ENCODE assay signal across 12 mouse cellular contexts in genomic region chr13:59676316-59677229, GRCm38 (mm10). TPM values are rescaled to one million over a fixed set of nuclear protein-coding genes. Genes with fewer than 3 reads are reported as not detected.
A peak's percentile ranks its signal among the peaks of the same experiment; 100 is the strongest.
DNase-seq lines count a peak whose midpoint lies in the region; ATAC-seq and TF ChIP-seq lines count a peak whose summit lies in the region.
"Had no signal": no experiment of that assay in that cellular context is flagged by ENCODE, and none has a peak within 500 bp of the region (broad histone marks: within the 10 kb centered on the region; RNA-seq: fewer than 3 reads in every experiment).

No protein-coding gene starts in this region.

- peaks cover 24% of the 10 kb centered on the region for H3K4me1 ChIP-seq in midbrain, embryonic 15.5 days

- no peak overlapping the region for H3K9ac ChIP-seq in midbrain, embryonic 15.5 days

- no peaks in the 10 kb centered on the region for H3K9me3 ChIP-seq in midbrain, embryonic 15.5 days
- H3K9me3 ChIP-seq: heart, embryonic 15.5 days had no signal

- H3K36me3 ChIP-seq in midbrain, embryonic 15.5 days (replicated peaks) = no peaks in the 10 kb centered on the region
- H3K36me3 ChIP-seq: heart, embryonic 15.5 days had no signal

- DNase-seq in CD4-positive, CD25-positive, alpha-beta regulatory T cell, adult 2 months (ENCODE audit: low read depth, low spot score) = peak; percentile 31
- no peak for DNase-seq in layer of hippocampus, adult 2 months (ENCODE audit: low spot score in 2 of 2)
- DNase-seq in layer of hippocampus, adult 18-20 months (ENCODE audit: low spot score in 2 of 2) = no peak
- peak; percentile 34 for DNase-seq in induced T-regulatory cell, adult 2 months (ENCODE audit: low read depth)
- no peak for DNase-seq in layer of hippocampus, adult 9-10 months (ENCODE audit: low spot score)
- DNase-seq in left cerebral cortex, adult 18-20 months (ENCODE audit: low spot score in 2 of 2) = no peak

- no peaks in the 10 kb centered on the region for H3K27me3 ChIP-seq in midbrain, embryonic 15.5 days (replicated peaks)
- H3K27me3 ChIP-seq: heart, embryonic 15.5 days had no signal

- peak overlapping the region; percentile 93; the same call in 1 of the 2 replicates for H3K27ac ChIP-seq in layer of hippocampus, adult 2 months
- H3K27ac ChIP-seq in midbrain, embryonic 15.5 days = no peak overlapping the region

- 83% methylated on average over 12 of the region's 12 CpGs for WGBS in midbrain, embryonic 15.5 days

- no peak for TF ChIP-seq CTCF in layer of hippocampus, adult 2 months (conservative IDR thresholded peaks at IDR 0.05)

- no peak overlapping the region for H3K4me3 ChIP-seq in layer of hippocampus, adult 2 months
- H3K4me3 ChIP-seq in midbrain, embryonic 15.5 days = no peak overlapping the region

- no peak overlapping the region for H3K4me2 ChIP-seq in midbrain, embryonic 15.5 days

- no peak for ATAC-seq in CD4-positive, CD25-positive, alpha-beta regulatory T cell, adult 4 months
- ATAC-seq in midbrain, embryonic 15.5 days (replicated peaks) = 0 out of 2 replicates have a peak, but pooled peaks have one; percentile 15

RNA-seq across cellular contexts. Expression of gene Golm1, which starts 1.0 kb away (rescaled TPM):
- polyA plus RNA-seq in CD4-positive, CD25-positive, alpha-beta regulatory T cell, adult 4 months (2017; shearing (Covaris generic)) = 10 to 100 TPM; 38.6 to 45.1 TPM
- 10 to 100 TPM; 67.4 to 71.8 TPM for total RNA-seq in layer of hippocampus, adult 2 months (2021)
- total RNA-seq in layer of hippocampus, adult 18-20 months (2021) = 10 to 100 TPM; 63.2 to 71.2 TPM
- polyA plus RNA-seq in midbrain, embryonic 15.5 days (2015; fragmentation: Nextera tagmentation; extraction: Ambion mirVana) = 31.0 and 32.8 TPM in 2 replicates
- 10 to 100 TPM; 16.4 to 17.8 TPM for total RNA-seq in left cerebral cortex, adult 18-20 months (2021)

RNA-seq across cellular contexts. Expression of gene 4921517D22Rik, which starts 17.3 kb away (rescaled TPM):
- polyA plus RNA-seq in CD4-positive, CD25-positive, alpha-beta regulatory T cell, adult 4 months (2017; shearing (Covaris generic)) = not detected
- not detected for total RNA-seq in layer of hippocampus, adult 2 months (2021)
- not detected for total RNA-seq in layer of hippocampus, adult 18-20 months (2021)
- not detected in 2 replicates for polyA plus RNA-seq in midbrain, embryonic 15.5 days (2015; fragmentation: Nextera tagmentation; extraction: Ambion mirVana)
- total RNA-seq in left cerebral cortex, adult 18-20 months (2021) = not detected
- total RNA-seq: left cerebral cortex, postnatal 4 days had no signal
- polyA plus RNA-seq: frontal cortex, adult 2 months; heart, embryonic 15.5 days; stomach, embryonic 16.5 days had no signal

RNA-seq across cellular contexts. Expression of gene Spata31d1a, which starts 33.6 kb away (rescaled TPM):
- not detected for polyA plus RNA-seq in CD4-positive, CD25-positive, alpha-beta regulatory T cell, adult 4 months (2017; shearing (Covaris generic))
- total RNA-seq in layer of hippocampus, adult 2 months (2021) = under 1 TPM; 0.22 to 0.26 TPM
- under 1 TPM; 0.53 to 0.57 TPM for total RNA-seq in layer of hippocampus, adult 18-20 months (2021)
- 0.17 and 0.26 TPM in 2 replicates for polyA plus RNA-seq in midbrain, embryonic 15.5 days (2015; fragmentation: Nextera tagmentation; extraction: Ambion mirVana)
- under 1 TPM in 1 of 2 experiments, not detected in 1; 0.16 TPM for total RNA-seq in left cerebral cortex, adult 18-20 months (2021)
- polyA plus RNA-seq: stomach, embryonic 16.5 days had no signal

RNA-seq across cellular contexts. Expression of gene Spata31d1b, which starts 35.5 kb away (rescaled TPM):
- polyA plus RNA-seq in CD4-positive, CD25-positive, alpha-beta regulatory T cell, adult 4 months (2017; shearing (Covaris generic)) = not detected
- total RNA-seq in layer of hippocampus, adult 2 months (2021) = under 1 TPM in 1 of 2 experiments, not detected in 1; 0.12 TPM
- not detected for total RNA-seq in layer of hippocampus, adult 18-20 months (2021)
- not detected in 2 replicates for polyA plus RNA-seq in midbrain, embryonic 15.5 days (2015; fragmentation: Nextera tagmentation; extraction: Ambion mirVana)
- under 1 TPM in 1 of 2 experiments, not detected in 1; 0.09 TPM for total RNA-seq in left cerebral cortex, adult 18-20 months (2021)
- total RNA-seq: left cerebral cortex, postnatal 4 days had no signal
- polyA plus RNA-seq: frontal cortex, adult 2 months; heart, embryonic 15.5 days; stomach, embryonic 16.5 days had no signal

RNA-seq across cellular contexts. Expression of gene Spata31d1d, which starts 55.0 kb away (rescaled TPM):
- polyA plus RNA-seq in CD4-positive, CD25-positive, alpha-beta regulatory T cell, adult 4 months (2017; shearing (Covaris generic)) = not detected
- total RNA-seq in layer of hippocampus, adult 2 months (2021) = not detected
- total RNA-seq in layer of hippocampus, adult 18-20 months (2021) = not detected
- polyA plus RNA-seq in midbrain, embryonic 15.5 days (2015; fragmentation: Nextera tagmentation; extraction: Ambion mirVana) = not detected in 2 replicates
- not detected for total RNA-seq in left cerebral cortex, adult 18-20 months (2021)
- polyA plus RNA-seq: heart, embryonic 15.5 days; stomach, embryonic 16.5 days had no signal

Comparison
In these comparisons a context has a peak if more than half of its experiments do, and no peak if none do; other contexts are left out.
1. DNase-seq: peak in CD4-positive, CD25-positive, alpha-beta regulatory T cell, adult 2 months (single experiment) and induced T-regulatory cell, adult 2 months (single experiment); none in layer of hippocampus, adult 2 months (0 of 2), layer of hippocampus, adult 18-20 months (0 of 2), layer of hippocampus, adult 9-10 months (single experiment) and left cerebral cortex, adult 18-20 months (0 of 2).